Mouse (Mus musculus): ENCODE measurements around the gene Gm15023. TPM values are rescaled to one million over a fixed set of nuclear protein-coding genes. Genes with fewer than 3 reads are reported as not detected.
"Not testable (repeated sequence)": the region's sequence is repeated elsewhere in the genome, so short reads cannot be mapped to it uniquely, and the experiment has no call there.

Gm15023 gene
- total RNA-seq (2015; ENCODE audit: low replicate concordance) = not detected in 2 replicates
- total RNA-seq (2017; ENCODE audit: low replicate concordance) = not detected in 2 replicates

DNA sequence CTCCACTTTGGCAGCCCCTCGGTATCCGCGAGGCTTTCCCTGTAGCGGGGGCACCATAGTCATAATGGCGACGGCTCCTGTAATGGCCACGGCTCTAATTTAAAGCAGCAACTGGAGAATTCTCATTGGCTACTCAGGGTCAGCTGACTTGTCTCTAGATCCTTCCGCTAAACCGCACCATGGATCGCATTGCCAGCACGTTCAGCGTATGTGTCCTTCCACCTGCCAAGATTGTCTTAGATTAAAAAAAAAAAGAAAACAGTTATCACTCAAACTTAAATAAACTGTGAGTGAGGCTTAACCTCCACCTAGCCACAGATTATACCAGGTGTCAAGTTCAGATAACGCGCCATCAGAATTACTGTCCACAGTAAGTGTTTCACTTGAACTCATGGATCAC lies at the start of gene Gm15023:
TSS of gene Gm15023 (minus strand) at position 101 of the 400 bp plus-strand sequence.
- not testable (repeated sequence) for ATAC-seq (replicated peaks; ENCODE audit: low FRiP score, poor library complexity, severe bottlenecking)

DNA sequence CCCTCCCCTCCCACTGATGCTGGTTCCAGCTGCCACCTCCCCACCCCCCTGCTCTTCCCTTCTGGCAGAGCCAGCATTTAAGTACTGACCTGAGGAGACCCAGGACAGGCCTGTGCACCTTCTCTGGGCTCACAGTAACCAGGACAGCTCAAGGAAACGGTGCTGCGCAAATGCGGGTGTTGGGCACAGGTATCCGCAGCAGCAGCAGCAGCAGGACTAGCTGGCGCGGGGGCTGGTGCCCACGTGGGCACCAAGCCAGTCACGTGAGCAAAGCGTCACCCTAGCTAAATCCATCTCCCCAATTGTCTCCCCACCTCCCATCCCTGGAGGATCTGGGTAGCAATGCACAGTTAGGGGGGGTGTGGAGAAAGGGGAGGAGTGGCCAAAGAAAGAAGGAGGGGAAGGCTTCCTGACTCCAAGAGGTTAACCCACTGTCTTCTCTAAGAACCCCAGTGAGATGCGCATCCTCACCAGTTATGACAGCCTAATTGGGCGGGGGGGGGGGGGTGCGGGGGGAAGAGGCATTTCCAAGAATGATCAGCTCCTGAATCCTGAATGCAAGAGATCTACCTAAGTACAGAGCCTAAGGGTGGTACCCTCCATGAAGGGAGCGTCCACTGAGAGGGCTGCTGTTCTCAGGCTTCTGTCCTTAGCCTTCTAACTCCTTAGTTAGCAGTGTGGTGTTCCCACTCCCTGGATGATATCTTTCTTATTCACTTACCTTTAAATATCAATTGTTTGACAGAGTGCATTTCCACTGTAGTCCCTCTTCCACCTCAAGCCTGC lies 33.2 kb upstream of the Gm15023 start, which contains the start of gene Tceal6:
TSS of gene Tceal6 (minus strand) at position 252 of the 786 bp plus-strand sequence.
- ATAC-seq (replicated peaks; ENCODE audit: low FRiP score, poor library complexity, severe bottlenecking) = no peak

DNA sequence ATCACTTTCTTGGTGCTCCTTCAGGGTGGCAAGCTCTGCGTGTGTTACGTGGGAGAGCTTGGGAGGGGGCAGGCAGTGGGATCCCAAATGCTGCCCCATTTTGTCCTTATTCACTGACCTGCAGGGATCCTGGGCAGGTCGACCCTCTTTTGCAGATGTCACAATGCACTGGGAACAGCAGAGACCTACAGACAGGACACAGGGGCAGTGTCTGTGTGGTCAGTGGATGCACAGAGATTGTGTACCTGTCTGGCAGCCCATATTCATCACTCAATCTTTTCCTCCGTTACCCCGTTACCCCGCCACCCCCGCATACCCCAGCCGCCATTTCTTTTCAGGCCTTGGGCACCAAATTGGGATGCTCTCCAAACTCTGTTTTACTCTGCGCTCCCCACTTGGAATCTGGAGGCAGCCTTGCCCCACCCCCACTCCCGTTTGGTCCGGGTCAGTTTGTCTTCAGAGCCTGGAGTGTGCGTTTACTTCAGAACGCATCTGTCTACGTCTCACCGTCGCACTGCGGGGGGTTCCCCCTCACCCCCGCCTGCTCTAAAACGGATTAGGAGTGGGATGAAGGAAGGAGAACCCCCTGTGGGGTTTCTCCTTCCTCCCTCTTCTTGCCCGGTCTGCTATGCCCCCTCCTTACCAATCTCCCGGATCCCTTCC lies 32.5 kb upstream of the Gm15023 start:
- ATAC-seq (replicated peaks; ENCODE audit: low FRiP score, poor library complexity, severe bottlenecking) = not testable (repeated sequence)

DNA sequence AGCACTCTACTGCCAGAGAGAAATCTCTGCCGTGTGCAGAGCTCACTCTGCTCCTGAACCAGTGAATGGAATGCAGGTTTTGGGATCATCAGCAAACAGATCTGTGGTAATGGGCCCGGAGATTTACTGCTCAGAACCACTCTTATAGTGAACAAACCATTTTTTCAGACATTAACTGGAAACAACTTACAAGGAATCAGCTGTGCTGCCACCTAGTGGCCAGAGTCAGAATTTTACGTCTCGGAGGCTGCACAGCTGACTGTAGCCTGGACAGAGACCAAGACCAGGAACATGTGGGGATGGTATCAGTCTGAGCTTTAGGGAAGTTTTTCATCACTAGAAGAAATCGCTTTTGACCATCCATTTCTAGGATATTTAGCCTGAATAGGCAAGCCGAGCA lies 12.5 kb upstream of the Gm15023 start:
- ATAC-seq (replicated peaks; ENCODE audit: low FRiP score, poor library complexity, severe bottlenecking) = not testable (repeated sequence)

DNA sequence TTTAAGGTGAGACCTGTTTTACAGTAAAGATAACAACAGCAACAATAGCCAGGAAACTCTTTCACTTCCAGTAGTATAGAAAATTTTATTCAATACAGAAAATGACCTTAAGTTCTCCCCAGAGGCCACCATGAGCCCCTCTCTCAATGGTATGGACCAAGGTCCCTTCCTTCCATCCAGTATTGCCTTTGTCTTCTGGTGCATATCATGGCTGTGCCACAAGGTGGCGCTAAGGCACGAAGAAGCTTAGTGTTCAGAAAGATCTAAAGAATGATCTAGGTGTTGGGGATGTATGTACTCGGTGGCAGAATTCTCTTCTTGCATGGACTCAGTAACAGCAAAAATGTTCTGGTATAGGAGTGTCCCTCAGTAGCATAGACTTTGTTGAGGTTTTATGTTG lies 11.2 kb upstream of the Gm15023 start:
- ATAC-seq (replicated peaks; ENCODE audit: low FRiP score, poor library complexity, severe bottlenecking) = not testable (repeated sequence)

Other genes starting within 250 kb of the Gm15023 start
- gene Nxf2, start 212.9 kb downstream of the Gm15023 start, total RNA-seq (2015; ENCODE audit: low replicate concordance) = not detected in 2 replicates
- gene Nxf2, start 212.9 kb downstream of the Gm15023 start, total RNA-seq (2017; ENCODE audit: low replicate concordance) = not detected in 2 replicates
- 3.2 and 5.4 TPM in 2 replicates for gene Zmat1, start 168.4 kb downstream of the Gm15023 start, total RNA-seq (2015; ENCODE audit: low replicate concordance)
- 0.64 and 0.98 TPM in 2 replicates for gene Zmat1, start 168.4 kb downstream of the Gm15023 start, total RNA-seq (2017; ENCODE audit: low replicate concordance)
- gene Tceal6, start 33.1 kb upstream of the Gm15023 start, total RNA-seq (2015; ENCODE audit: low replicate concordance) = not detected in 2 replicates
- not detected in 2 replicates for gene Tceal6, start 33.1 kb upstream of the Gm15023 start, total RNA-seq (2017; ENCODE audit: low replicate concordance)
- not detected in 2 replicates for gene Pramel3, start 124.7 kb upstream of the Gm15023 start, total RNA-seq (2015; ENCODE audit: low replicate concordance)
- not detected in 2 replicates for gene Pramel3, start 124.7 kb upstream of the Gm15023 start, total RNA-seq (2017; ENCODE audit: low replicate concordance)
- not detected in 2 replicates for gene Gm5128, start 195.7 kb upstream of the Gm15023 start, total RNA-seq (2015; ENCODE audit: low replicate concordance)
- gene Gm5128, start 195.7 kb upstream of the Gm15023 start, total RNA-seq (2017; ENCODE audit: low replicate concordance) = not detected in 2 replicates